Mouse (Mus musculus): ENCODE measurements around the gene Lyrm9.

DNA sequence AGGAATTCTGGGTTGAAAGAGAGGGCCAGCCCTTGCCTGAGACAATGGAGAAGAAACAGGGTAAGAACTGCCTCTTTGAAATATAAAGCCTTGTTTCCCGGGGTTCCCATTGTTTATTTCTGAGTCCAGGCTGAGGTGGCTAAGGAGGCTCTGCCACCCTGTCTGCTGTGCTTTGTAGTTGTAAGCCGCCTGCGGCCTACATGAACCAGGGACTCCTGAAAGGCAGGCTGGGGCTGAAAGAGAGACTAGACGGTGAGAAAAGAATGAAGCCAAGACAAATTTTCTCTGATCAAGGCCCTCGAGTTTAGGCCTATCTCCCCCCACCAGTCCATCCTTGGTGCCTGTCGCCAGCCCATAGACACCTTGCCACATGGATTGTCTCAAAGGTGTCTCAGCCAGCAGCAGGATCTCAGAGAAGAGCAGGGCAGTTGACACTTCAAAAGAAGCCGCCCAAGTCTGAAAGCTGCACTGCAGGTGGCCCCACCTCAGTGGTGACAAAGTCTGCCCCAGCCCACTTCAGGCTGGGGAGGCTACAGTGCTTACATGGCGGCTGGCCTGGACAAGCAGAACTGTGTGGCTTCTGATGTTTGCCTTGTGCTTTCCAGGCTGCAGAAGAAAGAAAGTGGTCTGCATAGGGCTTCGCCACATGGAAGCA lies 25.0 kb downstream of the Lyrm9 start:
- TF ChIP-seq CTCF (IDR thresholded peaks at IDR 0.05; ENCODE audit: low read depth) (no peak), EP300 (IDR thresholded peaks at IDR 0.05; ENCODE audit: low read depth) (no peak)
